Mouse (Mus musculus) intestine, postnatal 0 days (tissue): ENCODE measurements at regions not wholly inside any gene's neighbourhood (a gene's known extent, or its start where the extent isn't known, plus 50 kb on each side); places are given as distances from the start of the nearest gene placed in this dataset.

ENCODE experiments used
- ATAC-seq: fragments of 200-750 bp; cut with Nextera tagmentation; 2 replicates; pipeline ENCODE4 v1.8.0; 2017; ENCODE audit warnings: mild to moderate bottlenecking, moderate TSS enrichment, moderate library complexity
- H3K27ac ChIP-seq: fragments of 300-500 bp; sonication (generic); 2 replicates; pipeline ENCODE4 v1.5.1; 2014; ENCODE audit warnings: mild to moderate bottlenecking, low read depth, low read length, moderate library complexity
- H3K27me3 ChIP-seq: fragments of 300-500 bp; sonication (generic); replicated peaks from 2 replicates; pipeline ENCODE4 v1.6.1; 2014; ENCODE audit warnings: low read length, mixed read lengths; ENCODE audit not compliant: control insufficient read depth, insufficient read depth
- H3K36me3 ChIP-seq: fragments of 300-500 bp; sonication (generic); 2 replicates; pipeline ENCODE4 v1.6.1; 2014; ENCODE audit warnings: mild to moderate bottlenecking, moderate library complexity; ENCODE audit not compliant: control insufficient read depth, insufficient read depth
- H3K4me1 ChIP-seq: fragments of 300-500 bp; sonication (generic); replicated peaks from 2 replicates; pipeline ENCODE4 v1.6.1; 2014; ENCODE audit warnings: antibody characterized with exemption, low read length, mixed read lengths; ENCODE audit not compliant: control insufficient read depth, insufficient read depth
- H3K4me2 ChIP-seq: fragments of 300-500 bp; sonication (generic); replicated peaks from 2 replicates; pipeline ENCODE4 v1.6.1; 2014; ENCODE audit warnings: low read depth, mild to moderate bottlenecking, moderate library complexity
- H3K4me3 ChIP-seq: fragments of 300-500 bp; sonication (generic); 2 replicates; pipeline ENCODE4 v1.5.1; 2014; ENCODE audit warnings: low read depth, low read length
- H3K9ac ChIP-seq: fragments of 300-500 bp; sonication (generic); 2 replicates; pipeline ENCODE4 v1.6.1; 2014; ENCODE audit warnings: mild to moderate bottlenecking, low read depth, low read length
- H3K9me3 ChIP-seq: fragments of 300-500 bp; sonication (generic); 2 replicates; pipeline ENCODE4 v1.6.1; 2016; ENCODE audit warnings: mixed run types; ENCODE audit not compliant: control insufficient read depth
- CTCF ChIP-seq: sonication (generic); IDR thresholded peaks from 2 replicates; pipeline ENCODE4 v1.5.1; 2016; ENCODE audit warnings: low read depth, mild to moderate bottlenecking, control low read depth, antibody characterized with exemption, moderate library complexity
- WGBS: fragments of 180-500 bp; shearing (Covaris S2); extraction: QIAGEN DNeasy Blood & Tissue Kit; methylation state at CpG from one replicate; pipeline ENCODE4 v1.1.7; 2014; 5-methylcytosine and 5-hydroxymethylcytosine counted together

GRCm38 (mm10) chr5:41087773-41088172, 620.2 kb downstream of the Rab28 start:
- Histone ChIP-seq H3K9me3 (no peaks in the 10 kb centered on the region), H3K4me1 (no peaks in the 10 kb centered on the region), H3K27ac (no peak overlapping the region), H3K4me2 (no peak overlapping the region), H3K9ac (no peak overlapping the region), H3K4me3 (no peak overlapping the region), H3K36me3 (no peaks in the 10 kb centered on the region), H3K27me3 (no peaks in the 10 kb centered on the region)
- TF ChIP-seq CTCF, result no peak
- WGBS, result 19% methylated on average over 5 of the region's 5 CpGs
- no peak for ATAC-seq

GRCm38 (mm10) chr5:41076412-41076811, 631.5 kb downstream of the Rab28 start:
- H3K4me2 ChIP-seq, result no peak overlapping the region
- no peak for ATAC-seq
- H3K4me1 ChIP-seq, result no peaks in the 10 kb centered on the region
- TF ChIP-seq CTCF, result no peak
- no peaks in the 10 kb centered on the region for H3K27me3 ChIP-seq
- no peak overlapping the region for H3K4me3 ChIP-seq
- H3K27ac ChIP-seq, result no peak overlapping the region
- WGBS, result 71% methylated on average over 2 of the region's 2 CpGs
- H3K36me3 ChIP-seq, result no peaks in the 10 kb centered on the region
- no peaks in the 10 kb centered on the region for H3K9me3 ChIP-seq
- H3K9ac ChIP-seq, result no peak overlapping the region

DNA sequence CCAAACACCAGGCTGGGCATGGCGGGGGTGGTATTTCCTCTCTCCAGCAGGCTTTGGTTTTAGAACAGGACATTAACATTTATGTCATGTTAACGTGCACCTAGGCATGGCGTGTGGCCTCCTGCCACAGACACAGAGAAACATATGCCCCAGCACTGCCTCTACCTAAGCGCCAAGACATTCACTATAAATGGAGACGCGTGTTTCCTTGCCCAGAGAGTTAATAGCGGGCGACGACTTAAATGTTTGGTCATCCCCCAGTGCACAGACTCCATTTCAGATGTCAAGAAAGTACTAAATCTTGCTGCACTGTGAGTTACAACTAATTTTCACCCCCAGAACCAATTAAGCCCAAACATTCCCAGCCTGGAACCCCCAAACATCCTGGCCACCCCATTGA, 646.3 kb downstream of the Rab28 start:
- no peak for ATAC-seq
- no peak for TF ChIP-seq CTCF
- no peaks in the 10 kb centered on the region for H3K4me1 ChIP-seq
- no peak overlapping the region for H3K4me2 ChIP-seq
- 85% methylated on average over 9 of the region's 9 CpGs for WGBS
- no peaks in the 10 kb centered on the region for H3K36me3 ChIP-seq
- H3K27ac ChIP-seq, result no peak overlapping the region
- no peaks in the 10 kb centered on the region for H3K9me3 ChIP-seq
- H3K27me3 ChIP-seq, result no peaks in the 10 kb centered on the region
- no peak overlapping the region for H3K4me3 ChIP-seq
- no peak overlapping the region for H3K9ac ChIP-seq

DNA sequence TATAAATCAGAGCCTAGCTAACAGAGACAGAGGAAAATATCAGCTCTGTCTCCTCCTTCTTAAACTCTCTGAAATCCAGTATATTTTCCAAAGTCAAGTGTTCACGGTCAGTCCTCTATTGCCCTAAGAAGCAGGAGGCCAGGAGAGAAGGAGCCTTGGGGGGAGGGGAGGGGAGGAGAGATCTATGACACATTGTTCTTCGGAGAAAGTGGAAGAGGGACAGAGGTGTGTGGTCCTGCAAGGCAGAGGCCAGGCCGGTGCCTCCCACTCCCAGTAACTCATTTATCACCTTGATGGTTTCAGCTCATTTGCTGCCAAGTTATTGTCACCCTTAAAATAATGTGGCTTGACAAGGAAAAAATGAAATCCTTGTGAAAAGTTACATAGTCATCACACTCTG, 646.7 kb downstream of the Rab28 start:
- Histone ChIP-seq H3K27me3 (no peaks in the 10 kb centered on the region), H3K27ac (no peak overlapping the region), H3K36me3 (no peaks in the 10 kb centered on the region), H3K9ac (no peak overlapping the region), H3K9me3 (no peaks in the 10 kb centered on the region), H3K4me3 (no peak overlapping the region), H3K4me2 (no peak overlapping the region), H3K4me1 (no peaks in the 10 kb centered on the region)
- ATAC-seq, result no peak
- WGBS, result 25% methylated on average over 3 of the region's 3 CpGs
- TF ChIP-seq CTCF, result no peak

- Histone ChIP-seq H3K4me1 (no peaks in the 10 kb centered on the region), H3K27me3 (no peaks in the 10 kb centered on the region), H3K9ac (no peak overlapping the region), H3K36me3 (no peaks in the 10 kb centered on the region), H3K9me3 (no peaks in the 10 kb centered on the region), H3K4me2 (no peak overlapping the region), H3K27ac (no peak overlapping the region), H3K4me3 (no peak overlapping the region)
- ATAC-seq, result no peak
- TF ChIP-seq CTCF, result no peak
- 87% methylated on average over 3 of the region's 3 CpGs for WGBS
Measured at GRCm38 (mm10) chr5:41058015-41058414, 649.9 kb downstream of the Rab28 start.

GRCm38 (mm10) chr5:41051948-41052347, 656.0 kb downstream of the Rab28 start:
- 26% methylated on average over 4 of the region's 4 CpGs for WGBS
- no peak overlapping the region for H3K4me3 ChIP-seq
- no peaks in the 10 kb centered on the region for H3K9me3 ChIP-seq
- peak; percentile 61 for TF ChIP-seq CTCF
- H3K4me1 ChIP-seq, result no peaks in the 10 kb centered on the region
- H3K27me3 ChIP-seq, result no peaks in the 10 kb centered on the region
- no peak overlapping the region for H3K4me2 ChIP-seq
- ATAC-seq, result no peak
- no peaks in the 10 kb centered on the region for H3K36me3 ChIP-seq
- H3K27ac ChIP-seq, result no peak overlapping the region
- H3K9ac ChIP-seq, result no peak overlapping the region

GRCm38 (mm10) chr5:41048515-41048914, 659.4 kb downstream of the Rab28 start:
- no peaks in the 10 kb centered on the region for H3K36me3 ChIP-seq
- H3K27ac ChIP-seq, result no peak overlapping the region
- no peak overlapping the region for H3K9ac ChIP-seq
- ATAC-seq, result no peak
- no peaks in the 10 kb centered on the region for H3K4me1 ChIP-seq
- no peak overlapping the region for H3K4me2 ChIP-seq
- H3K9me3 ChIP-seq, result no peaks in the 10 kb centered on the region
- WGBS, result 12% methylated on average over 1 of the region's 1 CpGs
- no peaks in the 10 kb centered on the region for H3K27me3 ChIP-seq
- TF ChIP-seq CTCF, result no peak
- no peak overlapping the region for H3K4me3 ChIP-seq
